Mouse (Mus musculus) urinary bladder, postnatal 0 days (tissue): ENCODE measurements around the gene Trim75. TPM values are rescaled to one million over a fixed set of nuclear protein-coding genes. Genes with fewer than 3 reads are reported as not detected.

Source experiments
- polyA plus RNA-seq: library from polyadenylated mRNA; unstranded; fragments of >200 nt; fragmentation: Nextera tagmentation; extraction: Ambion mirVana; gene quantifications from 2 replicates; pipeline ENCODE4 v1.2.1, GENCODE M21; 2015

Trim75 gene
- not detected in 2 replicates for polyA plus RNA-seq

DNA sequence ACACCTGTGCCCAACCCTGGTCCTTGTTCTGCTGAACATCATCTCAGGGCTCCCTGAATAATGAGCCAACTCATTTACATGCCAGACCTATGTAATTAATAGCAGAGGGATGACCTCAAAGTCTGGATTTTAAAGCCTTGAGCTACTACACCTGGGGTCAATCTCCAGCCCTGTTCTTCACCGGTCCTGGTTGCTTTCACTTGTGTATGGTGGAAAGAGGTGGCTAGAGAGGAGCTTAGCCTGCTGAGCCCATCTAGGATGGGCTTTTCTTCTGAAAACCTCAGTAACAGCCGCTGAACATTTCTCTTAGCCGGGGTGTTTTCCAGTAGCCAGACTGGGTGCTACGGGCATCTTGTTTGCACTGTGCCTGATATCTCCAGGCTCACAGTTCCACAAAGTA lies at the start of gene Trim75:
Trim75 (minus strand) TSS at position 101 of the 400 bp plus-strand sequence.

DNA sequence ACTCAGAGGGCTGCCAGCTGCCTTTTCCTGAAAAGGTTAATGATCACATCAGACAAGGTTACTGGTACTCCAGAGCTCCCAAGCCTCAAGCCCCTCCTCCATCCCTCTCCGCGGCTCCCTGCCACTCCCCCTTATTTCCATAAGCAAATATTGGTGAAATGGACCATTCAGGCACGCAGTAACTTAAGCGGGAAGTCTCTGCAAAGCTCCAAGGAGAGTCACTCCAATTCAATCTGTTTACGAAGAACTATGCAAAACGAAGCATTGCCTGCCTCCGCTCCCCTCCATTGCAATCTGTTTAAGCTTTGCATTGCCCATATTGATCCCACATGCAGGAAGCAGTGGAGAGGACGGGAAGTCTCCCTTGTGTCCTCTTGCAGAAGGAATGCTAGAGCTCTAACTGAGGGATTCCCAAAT lies 49.5 kb upstream of the Trim75 start, which contains the start of gene Apela:
Apela (minus strand) TSS at position 220 of the 417 bp plus-strand sequence.

DNA sequence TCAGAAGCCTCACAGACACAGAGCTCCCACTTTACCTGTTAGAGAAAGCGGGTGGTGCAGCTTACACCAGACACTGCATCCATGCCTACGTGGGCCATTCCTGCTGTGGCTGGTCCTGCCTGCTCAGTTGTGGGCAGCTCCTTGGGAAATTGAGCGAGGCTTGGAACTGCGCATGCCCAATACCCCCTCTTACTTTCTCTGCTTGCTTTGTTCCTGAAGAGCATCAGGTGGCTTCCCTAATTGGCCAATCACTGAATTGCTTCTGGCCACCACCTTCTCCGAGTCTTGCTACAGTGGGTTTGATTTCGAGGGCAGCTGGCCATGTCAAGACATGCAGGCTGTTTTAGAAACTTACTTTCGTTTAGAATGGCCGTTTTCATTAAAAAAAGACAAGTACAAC lies 30.8 kb upstream of the Trim75 start, which contains the start of the genes Trim61 and Trim60:
Trim61 (minus strand) TSS at position 101 of the 400 bp plus-strand sequence.
Trim60 (minus strand) TSS at position 162 of the 400 bp plus-strand sequence.

DNA sequence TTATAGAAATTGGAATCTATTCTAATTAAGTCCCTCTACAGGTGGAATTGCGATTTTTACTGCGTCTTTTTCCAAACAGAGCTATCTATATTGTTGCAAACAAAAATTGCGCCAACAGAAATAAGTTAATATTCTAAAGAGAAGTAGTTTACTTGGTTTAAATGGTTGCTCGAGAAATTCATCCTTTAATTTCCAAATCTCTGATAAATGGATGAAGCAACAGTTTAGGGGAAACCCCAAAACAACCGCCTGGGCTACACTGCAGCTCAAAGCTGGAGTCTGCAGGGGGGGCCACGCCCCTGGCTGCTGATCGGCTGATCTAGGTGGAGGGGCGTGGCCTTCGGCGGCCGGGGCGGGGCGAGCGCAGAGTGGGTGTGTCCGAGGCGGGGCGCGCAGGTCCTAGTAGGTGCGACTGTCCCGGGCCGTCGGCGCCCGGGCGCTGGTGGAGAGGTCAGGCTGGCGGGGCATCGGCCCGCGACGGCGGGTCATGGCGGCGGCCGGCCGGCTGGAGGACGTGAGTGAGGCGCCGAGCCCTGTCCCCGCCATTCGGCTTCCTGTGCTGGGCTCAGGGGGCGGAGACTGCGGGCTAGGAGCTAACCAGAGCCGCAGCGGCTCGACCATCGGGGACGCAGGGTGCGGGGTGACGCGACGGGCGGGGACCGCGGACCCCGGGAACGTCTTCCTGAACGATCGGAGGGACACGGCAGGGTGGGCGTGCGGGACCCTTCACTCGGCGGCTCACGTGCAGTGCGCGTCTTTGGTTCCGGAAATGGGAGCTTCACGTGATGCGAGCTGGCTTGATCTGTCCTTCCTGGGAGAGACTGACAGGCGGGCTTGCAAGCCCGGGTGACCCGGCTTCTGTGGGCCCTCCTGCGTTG lies 40.6 kb downstream of the Trim75 start, which contains the start of gene Tmem192:
Tmem192 (plus strand) TSS at position 366 of the 878 bp plus-strand sequence.

Other genes with a start within 250 kb of the Trim75 start
- 8.6 and 9.8 TPM in 2 replicates for gene Klhl2, start 137.8 kb downstream of the Trim75 start, polyA plus RNA-seq
- 19.8 and 23.3 TPM in 2 replicates for gene Tmem192, start 40.6 kb downstream of the Trim75 start, polyA plus RNA-seq
- not detected in 2 replicates for gene Trim61, start 30.7 kb upstream of the Trim75 start, polyA plus RNA-seq
- not detected in 2 replicates for gene Trim60, start 30.8 kb upstream of the Trim75 start, polyA plus RNA-seq
- gene Apela, start 49.5 kb upstream of the Trim75 start, polyA plus RNA-seq = 1.7 and 3.0 TPM in 2 replicates
- gene Gm10663, start 87.2 kb upstream of the Trim75 start, polyA plus RNA-seq = not detected in 2 replicates
- 0.13 and 0.17 TPM in 2 replicates for gene BC030870, start 141.7 kb upstream of the Trim75 start, polyA plus RNA-seq